Mouse (Mus musculus): ENCODE measurements around the gene Atf3. TPM values are rescaled to one million over a fixed set of nuclear protein-coding genes. Genes with fewer than 3 reads are reported as not detected.

Gene Atf3
- polyA plus RNA-seq, 1 experiment = 4.4 TPM

GRCm38 (mm10) chr1:191140983-191141382 is 76.9 kb downstream of the Atf3 start:
- H3K27ac ChIP-seq (ENCODE audit: insufficient read depth, low read length) = no peak overlapping the region
- no peaks in the 10 kb centered on the region for H3K36me3 ChIP-seq (ENCODE audit: control insufficient read depth, insufficient read depth, low read length, poor library complexity, severe bottlenecking)
- no peak overlapping the region for H3K9ac ChIP-seq (ENCODE audit: low read depth, poor library complexity, severe bottlenecking)
- TF ChIP-seq POLR2A (IDR thresholded peaks at IDR 0.05; ENCODE audit: insufficient read depth, low read length) = no peak
- no peak for TF ChIP-seq CTCF (IDR thresholded peaks at IDR 0.05; ENCODE audit: low read depth, low read length)
- TF ChIP-seq EP300 (IDR thresholded peaks at IDR 0.05; ENCODE audit: insufficient read depth, low read depth, low read length) = no peak
- no peaks in the 10 kb centered on the region for H3K4me1 ChIP-seq (ENCODE audit: control insufficient read depth, insufficient read depth, low read length)
- peaks cover 7% of the 10 kb centered on the region for H3K9me3 ChIP-seq (replicated peaks; ENCODE audit: control insufficient read depth, insufficient read depth, low read length, poor library complexity, severe bottlenecking)
- H3K4me3 ChIP-seq (ENCODE audit: low read depth, low read length) = no peak overlapping the region
- no peaks in the 10 kb centered on the region for H3K27me3 ChIP-seq (ENCODE audit: control insufficient read depth, insufficient read depth, low read length, poor library complexity, severe bottlenecking)

GRCm38 (mm10) chr1:191138874-191139495 is 78.9 kb downstream of the Atf3 start:
- H3K4me1 ChIP-seq (ENCODE audit: control insufficient read depth, insufficient read depth, low read length) = no peaks in the 10 kb centered on the region
- no peaks in the 10 kb centered on the region for H3K27me3 ChIP-seq (ENCODE audit: control insufficient read depth, insufficient read depth, low read length, poor library complexity, severe bottlenecking)
- H3K9ac ChIP-seq (ENCODE audit: low read depth, poor library complexity, severe bottlenecking) = no peak overlapping the region
- H3K4me3 ChIP-seq (ENCODE audit: low read depth, low read length) = no peak overlapping the region
- peaks cover 7% of the 10 kb centered on the region for H3K9me3 ChIP-seq (replicated peaks; ENCODE audit: control insufficient read depth, insufficient read depth, low read length, poor library complexity, severe bottlenecking)
- H3K27ac ChIP-seq (ENCODE audit: insufficient read depth, low read length) = no peak overlapping the region
- no peaks in the 10 kb centered on the region for H3K36me3 ChIP-seq (ENCODE audit: control insufficient read depth, insufficient read depth, low read length, poor library complexity, severe bottlenecking)
- TF ChIP-seq POLR2A (IDR thresholded peaks at IDR 0.05; ENCODE audit: insufficient read depth, low read length) (no peak), CTCF (IDR thresholded peaks at IDR 0.05; ENCODE audit: low read depth, low read length) (no peak), EP300 (IDR thresholded peaks at IDR 0.05; ENCODE audit: insufficient read depth, low read depth, low read length) (no peak)

GRCm38 (mm10) chr1:191138436-191138835 is 79.4 kb downstream of the Atf3 start:
- H3K27ac ChIP-seq (ENCODE audit: insufficient read depth, low read length) = no peak overlapping the region
- peaks cover 5% of the 10 kb centered on the region for H3K9me3 ChIP-seq (replicated peaks; ENCODE audit: control insufficient read depth, insufficient read depth, low read length, poor library complexity, severe bottlenecking)
- no peak overlapping the region for H3K4me3 ChIP-seq (ENCODE audit: low read depth, low read length)
- TF ChIP-seq EP300 (IDR thresholded peaks at IDR 0.05; ENCODE audit: insufficient read depth, low read depth, low read length) (no peak), CTCF (IDR thresholded peaks at IDR 0.05; ENCODE audit: low read depth, low read length) (no peak), POLR2A (IDR thresholded peaks at IDR 0.05; ENCODE audit: insufficient read depth, low read length) (no peak)
- no peak overlapping the region for H3K9ac ChIP-seq (ENCODE audit: low read depth, poor library complexity, severe bottlenecking)
- no peaks in the 10 kb centered on the region for H3K27me3 ChIP-seq (ENCODE audit: control insufficient read depth, insufficient read depth, low read length, poor library complexity, severe bottlenecking)
- no peaks in the 10 kb centered on the region for H3K36me3 ChIP-seq (ENCODE audit: control insufficient read depth, insufficient read depth, low read length, poor library complexity, severe bottlenecking)
- no peaks in the 10 kb centered on the region for H3K4me1 ChIP-seq (ENCODE audit: control insufficient read depth, insufficient read depth, low read length)

GRCm38 (mm10) chr1:191135406-191135805 is 82.4 kb downstream of the Atf3 start:
- no peak overlapping the region for H3K9ac ChIP-seq (ENCODE audit: low read depth, poor library complexity, severe bottlenecking)
- TF ChIP-seq POLR2A (IDR thresholded peaks at IDR 0.05; ENCODE audit: insufficient read depth, low read length) = no peak
- TF ChIP-seq EP300 (IDR thresholded peaks at IDR 0.05; ENCODE audit: insufficient read depth, low read depth, low read length) = no peak
- TF ChIP-seq CTCF (IDR thresholded peaks at IDR 0.05; ENCODE audit: low read depth, low read length) = no peak
- H3K9me3 ChIP-seq (replicated peaks; ENCODE audit: control insufficient read depth, insufficient read depth, low read length, poor library complexity, severe bottlenecking) = no peaks in the 10 kb centered on the region
- no peak overlapping the region for H3K4me3 ChIP-seq (ENCODE audit: low read depth, low read length)
- no peak overlapping the region for H3K27ac ChIP-seq (ENCODE audit: insufficient read depth, low read length)
- no peaks in the 10 kb centered on the region for H3K27me3 ChIP-seq (ENCODE audit: control insufficient read depth, insufficient read depth, low read length, poor library complexity, severe bottlenecking)
- no peaks in the 10 kb centered on the region for H3K4me1 ChIP-seq (ENCODE audit: control insufficient read depth, insufficient read depth, low read length)
- H3K36me3 ChIP-seq (ENCODE audit: control insufficient read depth, insufficient read depth, low read length, poor library complexity, severe bottlenecking) = no peaks in the 10 kb centered on the region

GRCm38 (mm10) chr1:191132934-191133333 is 84.9 kb downstream of the Atf3 start:
- Histone ChIP-seq H3K4me1 (ENCODE audit: control insufficient read depth, insufficient read depth, low read length) (no peaks in the 10 kb centered on the region), H3K36me3 (ENCODE audit: control insufficient read depth, insufficient read depth, low read length, poor library complexity, severe bottlenecking) (no peaks in the 10 kb centered on the region), H3K27me3 (ENCODE audit: control insufficient read depth, insufficient read depth, low read length, poor library complexity, severe bottlenecking) (no peaks in the 10 kb centered on the region), H3K9ac (ENCODE audit: low read depth, poor library complexity, severe bottlenecking) (no peak overlapping the region), H3K4me3 (ENCODE audit: low read depth, low read length) (no peak overlapping the region), H3K27ac (ENCODE audit: insufficient read depth, low read length) (no peak overlapping the region), H3K9me3 (replicated peaks; ENCODE audit: control insufficient read depth, insufficient read depth, low read length, poor library complexity, severe bottlenecking) (no peaks in the 10 kb centered on the region; the same call in 1 of the 2 replicates)
- no peak for TF ChIP-seq EP300 (IDR thresholded peaks at IDR 0.05; ENCODE audit: insufficient read depth, low read depth, low read length)
- TF ChIP-seq CTCF (IDR thresholded peaks at IDR 0.05; ENCODE audit: low read depth, low read length) = no peak
- no peak for TF ChIP-seq POLR2A (IDR thresholded peaks at IDR 0.05; ENCODE audit: insufficient read depth, low read length)

GRCm38 (mm10) chr1:191132240-191132639 is 85.6 kb downstream of the Atf3 start:
- H3K4me1 ChIP-seq (ENCODE audit: control insufficient read depth, insufficient read depth, low read length) = no peaks in the 10 kb centered on the region
- H3K9me3 ChIP-seq (replicated peaks; ENCODE audit: control insufficient read depth, insufficient read depth, low read length, poor library complexity, severe bottlenecking) = no peaks in the 10 kb centered on the region; the same call in 1 of the 2 replicates
- no peak overlapping the region for H3K27ac ChIP-seq (ENCODE audit: insufficient read depth, low read length)
- H3K4me3 ChIP-seq (ENCODE audit: low read depth, low read length) = no peak overlapping the region
- TF ChIP-seq CTCF (IDR thresholded peaks at IDR 0.05; ENCODE audit: low read depth, low read length) = no peak
- H3K27me3 ChIP-seq (ENCODE audit: control insufficient read depth, insufficient read depth, low read length, poor library complexity, severe bottlenecking) = no peaks in the 10 kb centered on the region
- H3K9ac ChIP-seq (ENCODE audit: low read depth, poor library complexity, severe bottlenecking) = no peak overlapping the region
- H3K36me3 ChIP-seq (ENCODE audit: control insufficient read depth, insufficient read depth, low read length, poor library complexity, severe bottlenecking) = no peaks in the 10 kb centered on the region
